Mouse (Mus musculus): ENCODE data around the gene Gm38655.

Gm38655 gene

DNA sequence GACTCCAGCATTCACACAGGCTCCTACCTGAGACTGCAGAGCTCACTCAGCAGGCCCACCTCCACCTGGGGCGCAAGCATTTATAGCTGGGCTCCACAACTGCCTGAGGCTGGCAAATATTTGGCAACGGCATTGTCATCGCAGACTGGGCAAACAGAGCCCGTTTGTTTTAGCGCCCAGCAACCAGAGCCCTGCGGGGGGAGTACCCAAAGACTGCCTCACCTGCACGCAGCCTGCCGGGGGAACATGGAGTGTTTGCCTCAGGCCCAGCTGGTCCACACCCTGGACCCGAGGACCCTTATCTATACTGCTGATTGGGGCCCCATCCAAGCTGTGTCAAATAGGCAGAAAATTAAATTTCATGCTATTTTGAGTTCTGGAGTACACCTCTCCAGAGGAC is at the start of gene Gm38655:
Gene Gm38655 (minus strand): TSS at position 61 of the 400 bp plus-strand sequence.
- CTCF ChIA-PET = no interaction called here

DNA sequence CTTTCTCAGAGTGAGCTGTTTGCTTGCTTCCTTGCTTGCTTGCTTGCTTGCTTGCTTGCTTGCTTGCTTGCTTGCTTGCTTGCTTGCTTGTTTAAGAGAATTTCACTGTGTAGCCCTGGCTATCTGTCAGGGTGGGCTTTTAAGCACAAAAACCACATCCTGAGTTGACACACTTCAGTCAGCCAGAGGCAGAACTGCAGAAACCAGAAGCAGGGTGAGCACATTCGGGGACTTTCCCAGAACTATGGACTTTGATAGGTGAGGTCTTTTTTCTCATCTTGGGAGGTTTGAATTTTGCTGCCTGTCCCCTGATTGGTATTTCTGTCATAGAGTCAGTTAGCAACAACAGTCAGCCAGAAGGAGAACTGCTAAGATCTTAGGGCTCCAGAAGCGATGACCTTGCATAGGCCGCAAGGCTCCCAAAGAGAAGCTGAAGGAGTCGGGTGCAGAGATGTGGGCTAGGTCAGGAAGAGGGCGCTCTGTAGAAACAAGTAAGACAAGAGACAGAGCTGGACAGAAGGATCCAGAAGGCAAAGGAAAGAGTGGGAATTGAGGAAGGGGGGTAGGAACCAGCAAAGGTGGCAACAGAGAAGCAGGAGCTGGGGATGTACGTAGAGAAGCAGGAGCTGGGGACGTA is 49.4 kb upstream of the Gm38655 start:
- CTCF ChIA-PET = interaction anchor here (0.7 kb wide), 1 partner anchor 32 kb away, joined by 4 read pairs; no protein-coding TSS in a partner anchor

DNA sequence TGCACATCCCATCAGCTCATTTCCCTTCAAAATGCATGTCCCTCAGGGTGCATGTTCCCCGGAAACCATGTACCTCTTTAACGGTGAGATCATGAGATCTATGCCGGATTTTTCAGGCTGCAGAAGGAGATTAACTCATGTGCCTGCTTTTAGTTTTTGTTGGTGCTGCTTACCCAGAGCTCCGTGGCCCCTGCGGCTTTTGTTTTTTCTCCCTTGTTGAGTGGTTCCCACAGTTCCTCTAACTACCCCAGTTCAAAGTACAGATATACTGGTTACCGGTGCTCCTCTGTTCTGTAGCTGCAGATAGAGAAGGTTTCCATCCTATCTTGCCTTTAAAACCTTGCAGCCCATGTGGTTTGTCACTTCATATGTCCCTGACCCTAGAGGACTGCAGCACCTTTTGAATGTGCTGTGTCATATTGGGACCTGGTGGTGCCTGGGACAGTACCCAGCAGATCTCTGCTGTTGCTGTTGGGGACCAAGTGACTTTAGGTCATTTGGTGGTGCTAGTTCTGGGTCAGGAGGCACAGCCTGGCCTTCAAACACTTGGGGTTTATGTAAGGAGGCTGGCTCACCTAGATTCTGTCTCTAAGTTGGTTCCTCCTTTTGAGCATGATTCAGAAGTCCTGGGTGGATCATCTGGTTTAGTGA is 47.8 kb upstream of the Gm38655 start:
- CTCF ChIA-PET = interaction anchor here (0.6 kb wide), 1 partner anchor 58 kb away, joined by 4 read pairs; no protein-coding TSS in a partner anchor

DNA sequence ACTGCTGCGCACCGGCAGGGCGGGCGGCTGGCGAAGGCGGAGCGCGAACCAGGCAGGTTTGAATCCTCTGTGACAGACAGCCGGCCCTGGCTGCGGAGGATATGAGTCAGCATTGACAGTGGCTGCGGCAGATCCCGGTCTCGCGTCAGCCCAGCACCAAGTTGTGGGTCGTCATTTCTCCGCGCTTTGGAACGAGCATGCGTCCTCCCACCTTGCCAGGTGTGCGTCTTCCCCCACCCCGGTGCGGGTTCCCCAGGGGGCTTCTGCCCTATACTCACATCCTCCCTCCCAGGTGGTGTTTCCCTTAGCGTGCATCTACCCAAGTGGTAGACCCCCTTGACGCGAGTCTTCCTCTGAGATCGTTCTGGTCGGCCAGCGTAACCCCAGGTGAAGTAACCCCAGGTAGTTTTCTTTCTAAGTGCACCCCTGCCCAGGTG is 47.3 kb upstream of the Gm38655 start:
- CTCF ChIA-PET = interaction anchor here (0.6 kb wide), 1 partner anchor 58 kb away, joined by 4 read pairs; no protein-coding TSS in a partner anchor

DNA sequence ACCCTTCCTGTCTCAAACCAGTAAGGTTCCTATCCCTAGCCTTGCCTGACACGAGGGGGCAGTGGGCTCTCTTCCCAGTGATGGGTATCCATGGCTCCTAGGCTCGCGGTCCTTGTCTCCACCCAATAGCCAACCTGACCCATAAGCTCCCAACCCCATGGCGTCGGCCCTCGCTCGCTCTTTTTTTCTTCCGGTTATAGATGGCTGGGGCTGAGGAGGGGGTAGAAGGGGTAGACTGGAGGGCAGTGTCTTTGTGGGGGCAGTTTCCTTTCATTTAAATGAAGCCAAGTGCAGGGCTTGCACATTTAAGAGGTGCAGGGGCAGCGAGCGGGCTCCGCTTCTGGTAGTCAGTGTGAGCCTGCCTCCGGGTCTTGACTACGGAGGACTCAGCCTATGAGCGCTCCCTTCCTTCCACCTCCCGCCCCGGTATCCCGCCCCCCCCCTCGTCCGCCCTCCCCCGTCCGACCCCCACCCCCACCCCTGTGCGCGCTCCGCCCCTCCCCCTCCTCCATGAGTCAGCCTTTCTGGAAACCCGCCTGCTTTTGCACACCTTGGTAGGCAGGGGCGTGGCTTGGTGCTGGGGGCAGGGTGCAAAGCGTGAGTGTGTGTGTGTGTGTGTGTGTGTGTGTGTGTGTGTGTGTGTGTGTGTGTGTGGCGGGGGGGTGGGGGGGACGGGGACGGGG is 46.7 kb upstream of the Gm38655 start:
- CTCF ChIA-PET = interaction anchor here (1.1 kb wide), 1 partner anchor 9 kb away, joined by 3 read pairs; no protein-coding TSS in a partner anchor

DNA sequence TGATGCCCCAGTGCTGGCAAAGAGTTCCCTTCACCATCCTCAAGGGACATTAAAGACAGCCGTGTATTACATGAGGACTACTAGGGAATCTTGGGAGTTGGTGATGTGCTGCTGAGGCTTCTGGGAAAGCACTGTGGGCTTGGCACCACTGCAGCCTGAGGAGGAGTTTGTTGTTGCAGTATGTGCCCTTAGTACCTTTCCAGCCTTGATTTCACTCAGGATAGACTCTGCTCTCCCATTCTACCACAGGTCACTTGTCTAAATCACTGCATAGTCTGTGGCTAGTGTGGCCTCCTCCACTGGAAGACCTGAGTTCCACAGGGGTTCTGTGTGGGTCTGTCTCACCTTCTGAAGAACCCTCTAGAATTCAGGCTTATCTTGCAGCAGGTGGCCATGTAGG is 45.5 kb upstream of the Gm38655 start:
- CTCF ChIA-PET = interaction anchor here (1.1 kb wide), 1 partner anchor 8 kb away, joined by 3 read pairs; no protein-coding TSS in a partner anchor

DNA sequence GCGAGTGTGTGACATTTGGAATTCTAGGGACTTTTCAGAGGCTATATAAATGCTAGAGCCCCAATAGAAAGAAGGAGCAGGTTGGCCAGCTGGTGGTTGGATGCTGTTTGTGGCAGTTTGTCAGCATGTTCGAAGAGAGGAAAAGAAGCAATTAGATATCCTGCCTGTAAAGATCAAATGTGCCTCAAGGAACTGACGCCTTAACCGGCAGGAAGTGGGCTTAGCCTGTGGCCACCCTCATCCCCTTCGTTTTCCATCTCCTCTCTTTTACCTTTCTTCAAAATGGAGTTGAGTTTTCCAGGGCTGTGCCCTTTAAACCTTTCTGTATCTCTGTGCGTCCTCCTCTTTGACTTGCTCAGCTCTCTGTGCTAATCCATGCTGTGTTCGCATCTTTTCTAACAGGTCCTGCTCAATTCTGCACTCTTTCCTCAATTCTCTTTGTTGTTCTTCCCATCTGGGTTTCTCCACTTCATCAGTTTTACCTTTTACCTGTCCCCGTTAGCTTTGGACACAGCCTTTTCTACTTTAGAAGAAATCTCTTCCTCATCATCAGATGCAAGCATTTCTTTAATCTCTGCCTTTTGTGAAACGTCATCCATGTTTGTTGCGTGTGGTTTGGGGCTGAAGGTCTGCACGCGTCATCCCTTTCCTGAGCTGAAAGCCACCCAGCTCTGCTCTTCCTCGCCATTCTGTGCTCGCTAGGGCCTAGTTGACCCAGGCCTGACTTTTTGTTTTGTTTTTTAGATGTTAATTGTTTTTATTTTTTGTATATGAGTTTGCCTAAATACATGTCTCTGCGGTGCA is 44.4 kb upstream of the Gm38655 start:
- CTCF ChIA-PET = no interaction called here

DNA sequence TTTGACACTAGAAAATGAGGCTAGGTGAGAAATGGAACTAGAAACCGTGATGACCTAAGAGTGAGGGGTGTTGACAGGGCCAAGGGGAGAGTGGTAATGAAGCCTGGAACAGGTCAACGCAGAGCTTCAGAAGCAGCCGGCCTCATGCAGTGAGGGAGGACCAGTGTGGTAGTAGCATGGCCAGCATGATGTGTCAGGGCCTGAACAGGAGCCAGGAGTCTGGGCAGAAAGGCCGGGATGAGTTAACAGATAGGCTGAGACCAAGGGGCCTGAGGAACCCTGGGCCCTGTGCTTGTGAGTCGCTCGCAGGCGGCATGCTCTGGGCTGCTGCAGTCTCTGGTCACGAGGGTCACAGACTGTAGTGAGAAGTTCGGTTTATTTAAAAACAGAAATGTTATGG is 43.7 kb upstream of the Gm38655 start:
- CTCF ChIA-PET = no interaction called here

DNA sequence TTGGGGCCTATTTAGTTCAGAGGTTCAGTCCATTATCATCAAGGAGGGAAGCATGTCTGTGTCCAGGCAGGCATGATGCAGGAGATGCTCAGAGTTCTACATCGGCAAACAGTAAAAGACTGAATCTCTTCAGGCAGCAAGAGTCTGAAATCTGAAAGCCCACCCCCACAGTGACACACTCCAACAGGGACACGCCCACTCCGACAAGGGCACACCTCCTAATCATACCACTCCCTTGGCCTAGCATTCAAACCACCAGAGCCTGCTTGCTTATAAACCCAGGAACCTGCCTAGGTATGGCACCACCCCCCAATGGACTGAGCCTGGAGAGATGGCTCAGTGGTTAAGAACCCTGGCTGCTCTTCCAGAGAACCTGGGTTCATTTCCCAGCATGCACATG is 40.2 kb upstream of the Gm38655 start:
- CTCF ChIA-PET = no interaction called here

DNA sequence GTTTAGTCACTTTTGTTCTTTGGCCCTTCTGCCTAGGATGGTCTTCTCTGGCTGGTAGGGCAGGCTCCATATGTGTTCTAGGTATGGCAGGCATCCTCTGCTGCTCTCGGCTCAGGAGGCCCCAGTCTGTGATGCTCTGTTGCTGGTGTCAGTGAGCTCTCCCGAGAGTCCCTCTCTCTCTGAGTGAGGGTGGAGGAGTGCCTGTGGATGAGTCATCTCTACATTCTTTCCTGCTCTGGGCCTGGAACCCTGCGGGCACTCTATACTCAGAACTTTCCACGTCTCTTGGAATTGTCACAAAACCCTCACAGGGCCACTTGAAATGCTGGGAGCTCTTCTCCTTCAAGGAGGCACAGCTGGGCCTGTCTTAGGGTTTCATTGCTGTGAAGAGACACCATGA is 36.4 kb upstream of the Gm38655 start:
- CTCF ChIA-PET = no interaction called here

DNA sequence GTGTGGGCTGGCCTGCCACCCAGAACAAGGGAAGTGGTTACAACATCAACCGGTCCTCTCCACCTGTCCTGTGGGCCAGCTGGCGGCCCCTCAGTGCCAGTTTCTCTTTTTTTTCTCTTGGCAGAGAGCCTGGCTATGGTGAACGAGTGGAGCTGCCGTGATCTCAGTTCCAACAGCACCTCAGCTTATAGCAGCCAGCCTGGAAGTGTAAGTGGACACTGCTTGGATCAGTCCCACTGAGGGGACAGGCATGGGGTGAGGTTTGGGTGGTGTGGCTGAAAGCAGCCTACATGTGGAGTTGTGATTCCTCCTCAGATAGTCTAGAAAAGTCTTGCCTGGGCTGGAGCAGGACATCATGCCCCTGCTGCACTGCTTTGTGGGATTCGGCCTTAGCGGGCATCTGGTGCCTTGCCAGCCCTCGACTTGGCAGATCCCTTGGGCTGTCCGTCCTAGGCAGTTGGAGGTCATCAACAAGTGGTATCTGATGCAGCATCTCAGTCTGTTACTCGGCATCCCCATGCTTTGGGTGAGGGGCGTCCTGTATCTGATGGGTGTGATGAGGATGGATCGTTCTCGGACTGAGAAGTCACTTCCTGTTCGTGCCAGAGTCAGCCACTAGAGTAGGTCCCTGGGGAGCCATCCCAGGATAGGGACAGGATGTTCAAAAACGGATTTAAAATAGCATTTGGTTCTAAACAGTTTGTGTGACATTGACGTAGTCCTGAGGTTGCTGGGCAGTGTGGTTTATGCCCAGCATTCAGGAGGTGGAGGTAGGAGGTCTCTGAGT is 35.6 kb upstream of the Gm38655 start:
- CTCF ChIA-PET = no interaction called here

DNA sequence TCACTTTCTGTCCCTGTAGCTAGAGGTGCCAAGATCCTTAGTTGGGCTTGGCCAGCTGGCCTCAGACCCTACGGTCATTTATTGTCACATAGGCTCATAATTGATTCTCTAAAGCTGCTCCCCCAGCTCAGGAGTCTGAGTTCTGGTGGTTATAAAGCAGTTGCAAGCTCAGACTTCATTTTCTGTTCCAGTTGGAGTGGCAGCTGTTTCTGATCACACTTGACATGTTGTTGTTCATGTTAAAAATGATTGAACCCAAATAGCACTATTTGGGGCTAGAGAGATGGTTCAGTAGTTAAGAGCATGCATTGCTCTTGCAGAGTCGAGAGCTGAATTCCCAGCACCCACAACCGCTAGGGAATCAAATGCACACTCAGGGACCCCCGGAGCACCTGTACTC is 34.7 kb upstream of the Gm38655 start:
- CTCF ChIA-PET = no interaction called here

DNA sequence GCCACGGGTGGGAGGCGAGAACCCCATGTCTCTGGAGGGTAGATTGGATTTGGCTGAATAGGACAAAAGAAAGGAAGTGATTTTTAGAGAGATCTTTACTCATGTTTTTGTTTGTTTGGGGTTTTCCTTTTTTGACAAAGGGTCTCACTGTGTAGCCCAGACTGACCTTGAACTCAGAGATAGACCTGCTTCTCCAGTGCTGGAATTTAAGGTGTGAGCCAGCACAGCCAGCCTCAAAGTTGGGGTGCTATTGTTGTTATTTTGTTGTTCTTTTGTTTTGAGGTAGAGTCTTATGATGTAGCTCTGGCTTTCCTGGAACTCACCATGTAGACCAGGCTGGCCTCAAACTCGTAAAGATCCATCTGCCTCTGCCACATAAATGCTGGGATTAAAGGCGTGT is 27.1 kb upstream of the Gm38655 start:
- CTCF ChIA-PET = no interaction called here

DNA sequence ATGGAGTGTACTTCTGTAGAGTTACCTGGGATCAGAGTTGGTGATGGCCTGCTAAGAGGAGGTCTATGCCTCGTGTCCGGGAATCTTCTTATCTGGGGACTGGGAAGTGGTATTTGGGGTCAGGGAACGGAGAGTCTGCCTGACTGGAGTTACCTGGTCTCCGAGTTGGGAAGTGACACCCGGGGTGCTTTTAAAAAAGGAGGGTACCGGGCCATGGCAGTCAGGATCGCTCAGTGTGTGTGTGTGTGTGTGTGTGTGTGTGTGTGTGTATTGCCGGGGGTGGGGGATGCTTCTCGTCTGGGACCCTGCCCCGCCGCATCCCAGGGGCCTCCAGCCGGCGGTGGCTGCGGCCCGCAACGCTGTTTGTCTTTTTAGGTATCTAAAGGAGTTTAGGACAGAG is 13.8 kb upstream of the Gm38655 start:
- CTCF ChIA-PET = no interaction called here

DNA sequence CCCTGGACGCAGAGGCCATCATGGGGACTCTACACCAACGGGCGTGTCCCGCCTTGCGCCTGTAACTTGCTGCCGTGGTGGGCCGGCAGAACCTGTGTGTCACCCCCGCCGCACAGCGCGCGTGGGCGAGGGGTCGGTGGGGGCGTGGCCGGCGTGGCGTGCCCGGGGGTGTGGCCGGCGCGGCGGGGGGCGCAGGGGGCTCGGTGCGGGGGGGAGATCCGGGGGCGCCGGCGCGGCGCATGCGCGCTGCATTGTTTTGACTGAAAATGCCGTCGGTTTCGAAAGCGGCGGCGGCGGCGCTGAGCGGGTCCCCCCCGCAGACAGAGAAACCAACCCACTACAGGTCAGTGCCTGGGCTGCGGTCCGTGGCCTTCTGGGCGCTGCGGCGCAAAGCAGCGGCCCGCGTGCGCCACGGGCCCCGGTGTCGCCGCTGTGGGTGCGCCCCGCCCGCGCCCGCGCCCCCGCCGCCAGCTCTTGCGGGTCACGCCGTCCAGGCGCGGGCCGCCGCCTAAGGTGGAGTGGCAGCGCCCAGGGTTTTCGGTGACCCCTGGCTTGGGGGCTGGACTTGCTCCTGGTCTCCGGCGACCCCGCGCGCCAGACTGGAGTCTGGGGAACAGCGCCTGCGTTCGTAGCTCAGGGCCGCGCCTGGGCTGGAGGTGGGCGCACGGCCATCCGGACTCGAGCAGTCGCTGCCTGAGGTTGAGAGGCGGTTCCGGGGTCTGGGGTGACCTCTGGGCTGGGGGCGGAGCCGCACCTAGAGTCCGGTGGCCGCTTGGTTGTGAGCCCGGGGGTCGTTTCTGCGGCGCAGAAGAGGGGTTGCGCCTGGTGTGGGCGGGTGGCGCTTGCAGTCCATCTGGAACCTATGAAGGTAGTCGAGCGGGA is 13.1 kb upstream of the Gm38655 start, which contains the start of gene Unkl:
Gene Unkl (plus strand): TSS at position 248 of the 882 bp plus-strand sequence.
- CTCF ChIA-PET = no interaction called here

DNA sequence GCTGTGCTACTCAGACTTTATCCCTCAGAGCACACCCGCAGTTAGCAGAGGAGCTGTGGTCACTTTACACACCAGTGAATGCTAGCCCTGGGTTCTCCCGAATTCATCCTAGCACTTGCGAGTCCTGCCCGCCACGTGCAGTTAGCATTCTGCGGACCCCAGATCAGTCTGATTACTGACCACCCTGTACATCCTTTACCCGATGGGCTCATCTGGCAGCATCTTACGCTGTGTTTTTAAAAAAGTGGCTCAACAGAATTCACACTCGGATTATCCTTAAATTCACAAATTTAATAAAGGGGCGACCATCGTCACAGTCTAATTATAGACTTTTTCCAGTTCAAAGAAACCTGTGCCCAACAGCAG is 12.5 kb upstream of the Gm38655 start:
- CTCF ChIA-PET = no interaction called here

DNA sequence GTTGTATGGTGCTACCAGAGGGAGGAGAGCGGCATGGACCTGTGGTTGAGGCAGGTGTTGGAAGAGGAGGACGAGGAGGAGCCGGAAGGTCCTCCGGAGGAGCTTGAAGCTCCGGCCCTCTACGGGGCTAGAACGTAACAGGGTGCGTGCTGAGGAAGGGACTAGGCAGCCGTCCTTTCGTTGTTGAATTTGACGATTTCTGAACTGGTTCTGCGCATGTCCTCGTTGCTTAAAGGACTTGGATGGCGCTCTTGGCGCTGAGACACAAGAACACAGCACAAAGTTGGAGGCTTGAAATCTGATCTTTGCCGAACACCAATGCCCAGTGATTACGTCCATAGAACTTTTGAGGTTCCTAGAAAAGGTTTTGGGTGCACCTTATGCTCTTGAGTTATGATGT is 9.7 kb upstream of the Gm38655 start:
- CTCF ChIA-PET = no interaction called here

DNA sequence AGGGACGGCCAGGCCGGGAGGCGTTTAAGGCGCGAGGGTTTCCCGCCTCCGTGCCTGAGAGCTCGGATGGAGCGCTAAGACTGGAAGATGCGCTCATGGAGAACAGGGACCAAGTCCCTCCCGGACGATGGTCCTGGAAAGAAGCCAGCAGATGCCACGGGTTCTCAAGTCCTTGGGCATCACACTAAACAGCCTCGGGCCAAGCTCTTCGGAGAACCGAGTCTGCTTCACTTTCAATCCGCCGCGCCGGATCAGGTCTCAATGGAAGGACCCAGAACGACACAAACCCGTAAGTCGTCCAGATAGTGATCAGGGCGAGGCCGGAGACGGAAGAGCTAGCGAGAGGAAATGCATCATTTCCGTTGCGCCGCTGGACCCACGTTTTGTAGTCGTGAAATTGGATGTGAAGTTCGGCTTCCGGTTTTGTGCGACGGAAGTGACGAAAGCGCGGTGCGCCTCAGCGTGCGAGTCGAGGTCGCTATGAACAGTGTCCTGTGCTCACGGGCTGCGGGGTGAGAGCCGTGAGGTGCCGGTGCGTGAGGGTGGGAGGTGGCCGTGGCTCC is 8.9 kb upstream of the Gm38655 start, which contains the start of gene BC003965:
Gene BC003965 (plus strand): TSS at position 426 of the 563 bp plus-strand sequence.
- CTCF ChIA-PET = no interaction called here

DNA sequence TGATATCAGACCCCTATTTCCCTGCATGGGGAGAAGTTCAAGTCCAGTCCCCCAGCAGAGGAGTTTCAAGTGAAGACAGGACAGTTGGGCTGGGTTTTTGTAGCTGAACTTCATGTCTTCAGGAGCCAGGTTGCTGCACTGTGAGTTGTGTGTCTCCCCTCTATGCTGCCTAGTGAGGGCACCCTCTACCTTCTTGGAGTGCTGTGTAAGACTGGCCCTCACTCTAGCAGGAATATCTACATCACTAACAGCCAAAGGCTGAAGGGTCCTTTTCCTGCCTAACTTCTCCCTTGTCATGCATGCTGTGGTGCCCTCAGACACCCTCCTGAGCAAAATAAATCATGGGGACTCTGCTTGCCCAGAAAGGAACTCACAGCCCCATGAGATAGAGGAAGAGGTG is 8.0 kb upstream of the Gm38655 start:
- CTCF ChIA-PET = no interaction called here

DNA sequence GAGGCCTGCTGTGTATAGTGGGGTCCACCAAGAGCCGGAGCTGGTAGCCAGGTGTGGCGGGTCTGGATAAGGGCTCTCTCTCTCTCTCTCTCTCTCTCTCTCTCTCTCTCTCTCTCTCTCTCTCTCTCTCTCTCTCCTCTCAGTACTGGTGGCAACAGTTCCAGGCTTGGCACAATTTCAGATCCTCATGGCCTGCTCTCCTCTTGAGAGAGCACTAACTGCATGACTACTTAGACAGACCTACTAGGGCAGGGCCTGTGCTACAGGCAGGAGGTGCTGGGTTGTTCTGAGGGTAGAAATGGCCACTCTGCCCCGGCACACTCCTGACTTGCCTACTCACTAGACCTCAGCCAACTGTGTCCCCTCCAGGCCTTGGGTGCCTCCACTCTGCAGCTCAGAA is 2.7 kb downstream of the Gm38655 start:
- CTCF ChIA-PET = no interaction called here

Measured in spleen, embryonic (tissue).